Mouse (Mus musculus) intestine, postnatal 0 days (tissue): ENCODE results near the gene Gpr84. TPM values are rescaled to one million over a fixed set of nuclear protein-coding genes. Genes with fewer than 3 reads are reported as not detected.

Experiments
- ATAC-seq: fragments of 200-750 bp; cut with Nextera tagmentation; 2 replicates; pipeline ENCODE4 v1.8.0; 2017; ENCODE audit warnings: mild to moderate bottlenecking, moderate TSS enrichment, moderate library complexity
- H3K27ac ChIP-seq: fragments of 300-500 bp; sonication (generic); 2 replicates; pipeline ENCODE4 v1.5.1; 2014; ENCODE audit warnings: mild to moderate bottlenecking, low read depth, low read length, moderate library complexity
- H3K27me3 ChIP-seq: fragments of 300-500 bp; sonication (generic); replicated peaks from 2 replicates; pipeline ENCODE4 v1.6.1; 2014; ENCODE audit warnings: low read length, mixed read lengths; ENCODE audit not compliant: control insufficient read depth, insufficient read depth
- H3K36me3 ChIP-seq: fragments of 300-500 bp; sonication (generic); 2 replicates; pipeline ENCODE4 v1.6.1; 2014; ENCODE audit warnings: mild to moderate bottlenecking, moderate library complexity; ENCODE audit not compliant: control insufficient read depth, insufficient read depth
- H3K4me1 ChIP-seq: fragments of 300-500 bp; sonication (generic); replicated peaks from 2 replicates; pipeline ENCODE4 v1.6.1; 2014; ENCODE audit warnings: antibody characterized with exemption, low read length, mixed read lengths; ENCODE audit not compliant: control insufficient read depth, insufficient read depth
- H3K4me2 ChIP-seq: fragments of 300-500 bp; sonication (generic); replicated peaks from 2 replicates; pipeline ENCODE4 v1.6.1; 2014; ENCODE audit warnings: low read depth, mild to moderate bottlenecking, moderate library complexity
- H3K4me3 ChIP-seq: fragments of 300-500 bp; sonication (generic); 2 replicates; pipeline ENCODE4 v1.5.1; 2014; ENCODE audit warnings: low read depth, low read length
- H3K9ac ChIP-seq: fragments of 300-500 bp; sonication (generic); 2 replicates; pipeline ENCODE4 v1.6.1; 2014; ENCODE audit warnings: mild to moderate bottlenecking, low read depth, low read length
- H3K9me3 ChIP-seq: fragments of 300-500 bp; sonication (generic); 2 replicates; pipeline ENCODE4 v1.6.1; 2016; ENCODE audit warnings: mixed run types; ENCODE audit not compliant: control insufficient read depth
- CTCF ChIP-seq: sonication (generic); IDR thresholded peaks from 2 replicates; pipeline ENCODE4 v1.5.1; 2016; ENCODE audit warnings: low read depth, mild to moderate bottlenecking, control low read depth, antibody characterized with exemption, moderate library complexity
- WGBS: fragments of 180-500 bp; shearing (Covaris S2); extraction: QIAGEN DNeasy Blood & Tissue Kit; methylation state at CpG from one replicate; pipeline ENCODE4 v1.1.7; 2014; 5-methylcytosine and 5-hydroxymethylcytosine counted together
- polyA plus RNA-seq: library from polyadenylated mRNA; unstranded; fragments of >200 nt; fragmentation: Nextera tagmentation; extraction: Ambion mirVana; gene quantifications from 2 replicates; pipeline ENCODE4 v1.2.1, GENCODE M21; 2015

The Gpr84 gene
- polyA plus RNA-seq, 1 experiment from 2014 or later = not detected

GRCm38 (mm10) chr15:103285778-103286417 lies 24.5 kb downstream of the Gpr84 start:
- no peak overlapping the region for H3K4me2 ChIP-seq
- no peak overlapping the region for H3K9ac ChIP-seq
- 70% methylated on average over 1 of the region's 1 CpGs for WGBS
- H3K27ac ChIP-seq = no peak overlapping the region
- peaks cover 30% of the 10 kb centered on the region for H3K36me3 ChIP-seq
- ATAC-seq = no peak
- H3K4me1 ChIP-seq = 0 out of 2 replicates have a peak, but pooled peaks cover 6% of the 10 kb centered on the region
- H3K9me3 ChIP-seq = no peaks in the 10 kb centered on the region
- no peaks in the 10 kb centered on the region for H3K27me3 ChIP-seq
- no peak overlapping the region for H3K4me3 ChIP-seq
- no peak for TF ChIP-seq CTCF

- Histone ChIP-seq H3K4me3 (no peak overlapping the region), H3K9ac (no peak overlapping the region), H3K36me3 (peaks cover 18% of the 10 kb centered on the region; the same call in 1 of the 2 replicates), H3K4me2 (no peak overlapping the region), H3K27ac (no peak overlapping the region), H3K9me3 (no peaks in the 10 kb centered on the region), H3K4me1 (0 out of 2 replicates have a peak, but pooled peaks cover 6% of the 10 kb centered on the region), H3K27me3 (no peaks in the 10 kb centered on the region)
- TF ChIP-seq CTCF = peak; percentile 52
- 36% methylated on average over 2 of the region's 2 CpGs for WGBS
- ATAC-seq = no peak
These were observed 25.8 kb downstream of the Gpr84 start for GRCm38 (mm10) chr15:103284647-103285046.

GRCm38 (mm10) chr15:103284066-103284465 lies 26.3 kb downstream of the Gpr84 start:
- Histone ChIP-seq H3K27ac (no peak overlapping the region), H3K9ac (no peak overlapping the region), H3K36me3 (peaks cover 12% of the 10 kb centered on the region; the same call in 1 of the 2 replicates), H3K27me3 (no peaks in the 10 kb centered on the region), H3K4me3 (no peak overlapping the region), H3K9me3 (no peaks in the 10 kb centered on the region), H3K4me1 (0 out of 2 replicates have a peak, but pooled peaks cover 6% of the 10 kb centered on the region), H3K4me2 (no peak overlapping the region)
- peak; percentile 75 for TF ChIP-seq CTCF
- WGBS = 70% methylated on average over 3 of the region's 3 CpGs
- no peak for ATAC-seq

- ATAC-seq = no peak
- Histone ChIP-seq H3K4me2 (peak overlapping the region; percentile 32; the same call in 1 of the 2 replicates), H3K27ac (no peak overlapping the region), H3K4me3 (no peak overlapping the region), H3K4me1 (peaks cover 6% of the 10 kb centered on the region; the same call in 1 of the 2 replicates), H3K9me3 (no peaks in the 10 kb centered on the region), H3K27me3 (no peaks in the 10 kb centered on the region), H3K9ac (no peak overlapping the region), H3K36me3 (peaks cover 3% of the 10 kb centered on the region; the same call in 1 of the 2 replicates)
- TF ChIP-seq CTCF = no peak
- 48% methylated on average over 3 of the region's 3 CpGs for WGBS
These were observed 28.8 kb downstream of the Gpr84 start for GRCm38 (mm10) chr15:103281465-103282205.

GRCm38 (mm10) chr15:103280817-103281464 lies 29.5 kb downstream of the Gpr84 start:
- H3K4me3 ChIP-seq = no peak overlapping the region
- H3K4me2 ChIP-seq = no peak overlapping the region
- H3K4me1 ChIP-seq = peaks cover 6% of the 10 kb centered on the region; the same call in 1 of the 2 replicates
- peak overlapping the region; percentile 62 for H3K27ac ChIP-seq
- no peaks in the 10 kb centered on the region for H3K9me3 ChIP-seq
- 0 out of 2 replicates have a peak, but pooled peaks cover 3% of the 10 kb centered on the region for H3K36me3 ChIP-seq
- peak; percentile 80 for TF ChIP-seq CTCF
- H3K27me3 ChIP-seq = no peaks in the 10 kb centered on the region
- WGBS = 33% methylated on average over 3 of the region's 3 CpGs
- peak; percentile 69 for ATAC-seq
- H3K9ac ChIP-seq = no peak overlapping the region

GRCm38 (mm10) chr15:103279750-103280149 lies 30.7 kb downstream of the Gpr84 start:
- H3K4me1 ChIP-seq = no peaks in the 10 kb centered on the region; the same call in 1 of the 2 replicates
- no peak overlapping the region for H3K9ac ChIP-seq
- no peaks in the 10 kb centered on the region for H3K27me3 ChIP-seq
- ATAC-seq = no peak
- no peak overlapping the region for H3K4me3 ChIP-seq
- 0 out of 2 replicates have a peak, but pooled peaks cover 3% of the 10 kb centered on the region for H3K36me3 ChIP-seq
- H3K9me3 ChIP-seq = no peaks in the 10 kb centered on the region
- TF ChIP-seq CTCF = peak; percentile 66
- 67% methylated on average over 3 of the region's 3 CpGs for WGBS
- no peak overlapping the region for H3K4me2 ChIP-seq
- no peak overlapping the region for H3K27ac ChIP-seq
